Mouse (Mus musculus) macrophage (primary cell): ENCODE data around the gene Tbl3. TPM values are rescaled to one million over a fixed set of nuclear protein-coding genes. Genes with fewer than 3 reads are reported as not detected.
"Not testable (repeated sequence)": the region's sequence is repeated elsewhere in the genome, so short reads cannot be mapped to it uniquely, and the experiment has no call there.

Source experiments
- H3K27ac ChIP-seq: fragments of 350-480 bp; formaldehyde crosslinking; 2 replicates; pipeline ENCODE4 v1.9.0; 2021
- H3K36me3 ChIP-seq: fragments of 350-480 bp; formaldehyde crosslinking; 2 replicates; pipeline ENCODE4 v1.9.0; 2021; ENCODE audit errors: inconsistent target
- H3K4me3 ChIP-seq: fragments of 350-480 bp; formaldehyde crosslinking; 2 replicates; pipeline ENCODE4 v1.9.0; 2021; ENCODE audit errors: inconsistent target
- H3K79me2 ChIP-seq: fragments of 350-480 bp; formaldehyde crosslinking; 2 replicates; pipeline ENCODE4 v1.9.0; 2021; ENCODE audit errors: inconsistent target
- WGBS: methylation state at CpG from one replicate; pipeline ENCODE4 v1.1.7; 2026; ENCODE audit warnings: inconsistent platforms; ENCODE audit not compliant: missing documents; 5-methylcytosine and 5-hydroxymethylcytosine counted together
- polyA plus RNA-seq: library from polyadenylated mRNA; stranded (reverse); fragments of 250-400 nt; gene quantifications from 3 replicates; pipeline ENCODE4 v1.2.4, GENCODE M21; 2018; ENCODE audit warnings: inconsistent platforms

Gene Tbl3
- polyA plus RNA-seq, 1 experiment from 2014 or later = 10.6 TPM

DNA sequence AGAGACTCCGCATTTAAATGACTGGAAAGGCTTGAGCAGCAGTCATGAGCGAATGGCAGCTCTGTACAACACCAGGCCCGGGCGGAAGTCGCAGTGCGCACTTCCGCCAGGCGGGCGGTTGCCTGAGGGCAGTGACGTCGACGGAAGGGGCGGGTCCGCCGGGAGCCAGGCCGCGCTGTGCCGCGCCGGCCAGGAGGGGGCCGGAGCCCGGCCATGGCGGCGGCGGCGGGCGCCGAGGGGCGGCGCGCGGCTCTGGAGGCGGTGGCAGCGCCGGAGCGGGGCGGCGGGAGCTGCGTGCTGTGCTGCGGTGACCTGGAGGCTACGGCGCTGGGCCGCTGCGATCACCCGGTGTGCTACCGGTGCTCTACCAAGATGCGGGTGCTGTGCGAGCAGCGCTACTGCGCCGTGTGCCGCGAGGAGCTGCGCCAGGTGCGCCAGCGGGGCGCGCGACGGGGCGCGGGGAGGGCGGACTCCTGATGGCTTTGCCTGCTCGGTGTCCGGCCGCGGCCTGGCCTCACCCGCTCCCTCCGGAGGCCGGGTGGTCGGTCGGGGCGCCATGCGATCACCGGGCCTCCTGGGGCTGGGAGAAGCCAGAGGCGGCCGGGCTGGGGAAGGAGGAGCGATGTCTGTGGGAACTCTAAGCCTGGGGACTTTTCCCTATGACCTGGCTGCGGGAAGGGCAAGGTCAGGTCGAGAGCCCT lies 37.8 kb downstream of the Tbl3 start, which contains the start of gene Zfp598:
TSS of gene Zfp598 (plus strand) at position 143 of the 701 bp plus-strand sequence.
- WGBS = under 1% methylated on average over 69 of the region's 80 CpGs
- H3K79me2 ChIP-seq = peaks cover 47% of the 10 kb centered on the region
- H3K4me3 ChIP-seq = peak within 1 kb of the TSS; percentile 59
- peak within 1 kb of the TSS; percentile 28; the same call in 1 of the 2 replicates for H3K27ac ChIP-seq
- H3K36me3 ChIP-seq = no peaks in the 10 kb centered on the region

DNA sequence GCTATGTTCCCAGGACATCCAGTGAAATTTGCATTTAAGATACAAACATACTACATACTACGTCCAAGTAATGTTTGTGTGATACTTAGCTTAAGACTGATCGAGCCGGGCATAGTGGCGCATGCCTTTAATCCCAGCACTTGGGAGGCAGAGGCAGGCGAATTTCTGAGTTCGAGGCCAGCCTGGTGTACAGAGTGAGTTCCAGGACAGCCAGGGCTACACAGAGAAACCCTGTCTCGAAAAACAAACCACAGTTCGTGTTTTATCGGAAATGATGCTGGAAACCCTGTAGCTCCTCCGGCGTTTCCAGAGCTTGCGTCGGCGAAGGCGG lies 38.3 kb downstream of the Tbl3 start:
- peak overlapping the region; percentile 28; the same call in 1 of the 2 replicates for H3K27ac ChIP-seq
- H3K36me3 ChIP-seq = not testable (repeated sequence)
- H3K4me3 ChIP-seq = peak overlapping the region; percentile 49
- WGBS = 11% methylated on average over 15 of the region's 15 CpGs
- H3K79me2 ChIP-seq = peaks cover 42% of the 10 kb centered on the region

DNA sequence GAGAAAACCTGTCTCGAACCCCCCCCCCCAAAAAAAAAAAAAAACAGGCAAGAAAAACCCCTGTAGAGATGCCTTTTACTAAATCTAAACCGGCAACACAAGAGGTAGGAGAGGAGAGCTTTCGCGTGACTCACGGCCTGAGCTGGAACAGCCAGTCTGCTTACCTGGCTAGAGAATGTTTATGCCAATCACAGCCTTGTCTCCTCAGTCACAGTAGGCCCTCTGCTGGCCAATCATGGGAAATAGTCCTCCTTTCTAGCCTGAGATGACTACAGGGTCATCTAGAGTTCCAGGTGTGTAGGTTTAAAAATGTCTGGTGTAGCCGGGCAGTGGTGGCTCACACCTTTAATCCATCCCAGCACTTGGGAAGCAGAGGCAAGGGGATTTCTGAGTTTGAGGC lies 40.0 kb downstream of the Tbl3 start:
- peaks cover 25% of the 10 kb centered on the region for H3K79me2 ChIP-seq
- no peak overlapping the region for H3K27ac ChIP-seq
- H3K4me3 ChIP-seq = no peak overlapping the region
- WGBS = 21% methylated on average over 6 of the region's 6 CpGs
- no peaks in the 10 kb centered on the region for H3K36me3 ChIP-seq

DNA sequence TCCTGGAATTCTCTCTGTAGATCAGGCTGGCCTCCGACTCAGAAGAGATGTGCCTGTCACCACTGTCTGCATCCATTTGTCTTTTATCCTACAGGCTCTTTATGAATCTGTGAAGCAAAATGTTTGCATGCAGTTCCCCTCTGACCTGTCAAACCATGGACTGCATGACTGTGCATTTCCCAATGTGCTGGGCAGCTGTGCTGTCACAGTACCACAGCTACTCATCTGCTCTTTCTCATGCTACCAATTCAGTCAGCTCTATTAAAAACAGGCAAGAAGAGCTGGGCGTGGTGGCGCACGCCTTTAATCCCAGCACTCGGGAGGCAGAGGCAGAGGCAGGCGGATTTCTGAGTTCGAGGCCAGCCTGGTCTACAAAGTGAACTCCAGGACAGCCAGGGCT lies 40.4 kb downstream of the Tbl3 start:
- not testable (repeated sequence) for H3K27ac ChIP-seq, H3K36me3 ChIP-seq, H3K4me3 ChIP-seq
- 84% methylated on average over 6 of the region's 7 CpGs for WGBS
- peaks cover 21% of the 10 kb centered on the region for H3K79me2 ChIP-seq

DNA sequence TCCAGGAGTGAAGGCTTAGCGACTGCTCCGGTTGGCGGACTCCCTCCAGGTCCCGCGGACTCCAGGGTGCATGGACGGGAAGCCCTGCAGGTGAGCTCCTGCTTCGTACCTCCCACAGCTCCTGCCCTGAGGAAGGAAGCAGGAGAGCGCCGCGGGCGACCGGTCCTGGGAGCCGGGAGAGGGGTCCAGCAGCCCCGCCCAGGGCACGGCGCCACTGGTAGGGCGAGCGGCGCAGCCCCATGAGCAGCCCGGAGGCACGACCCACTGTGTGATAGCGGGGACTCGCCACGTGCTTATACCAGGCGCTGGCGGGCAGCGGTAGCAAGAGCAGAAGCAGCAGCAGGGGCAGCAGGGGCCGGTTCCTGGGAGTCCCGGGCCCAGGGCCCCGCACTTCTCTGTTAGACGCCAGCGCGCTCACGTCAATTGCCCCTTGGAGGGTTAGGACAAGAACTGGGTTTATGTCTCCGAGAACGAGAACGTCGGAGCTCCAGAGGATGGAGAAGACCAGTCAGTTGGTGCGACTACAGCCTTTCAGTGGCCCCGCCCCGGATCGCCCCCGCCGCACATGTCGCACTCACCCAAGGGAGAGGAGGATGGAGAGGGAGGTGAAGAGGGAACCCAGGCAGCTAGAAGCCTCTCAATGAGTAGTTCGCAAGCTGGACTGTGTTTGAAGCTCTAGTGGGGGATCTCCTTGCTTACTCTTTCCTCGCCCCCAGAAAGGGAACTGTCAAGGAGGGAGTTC lies 49.3 kb downstream of the Tbl3 start, which contains the start of gene Npw:
TSS of gene Npw (minus strand) at position 441 of the 742 bp plus-strand sequence.
- 7% methylated on average over 47 of the region's 47 CpGs for WGBS
- H3K79me2 ChIP-seq = no peaks in the 10 kb centered on the region
- H3K4me3 ChIP-seq = no peak within 1 kb of the TSS

DNA sequence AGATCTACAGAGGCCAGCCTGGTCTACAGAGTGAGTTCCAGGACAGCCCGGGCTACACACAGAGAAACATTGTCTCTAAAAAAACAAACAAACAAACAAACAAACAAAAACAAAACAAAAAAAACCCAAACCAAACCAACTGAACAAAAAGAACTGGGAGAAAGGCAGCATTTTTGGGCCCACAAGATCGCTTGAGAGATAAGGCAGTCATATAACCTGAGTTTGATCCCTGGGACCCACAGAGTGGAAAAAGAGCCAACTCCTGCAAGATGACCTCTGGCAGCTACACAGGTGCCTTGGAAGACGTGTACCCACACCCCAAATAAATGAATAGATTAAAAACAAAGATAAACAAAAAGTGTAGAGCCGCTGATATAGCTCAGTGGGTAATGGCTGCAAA lies 52.5 kb downstream of the Tbl3 start:
- 76% methylated on average over 4 of the region's 4 CpGs for WGBS
- Histone ChIP-seq H3K4me3 (no peak overlapping the region), H3K79me2 (no peaks in the 10 kb centered on the region), H3K36me3 (no peaks in the 10 kb centered on the region), H3K27ac (no peak overlapping the region)

More for the DNA sequence above, 49.3 kb downstream of the Tbl3 start, which contains the start of gene Npw:
- H3K27ac ChIP-seq = no peak within 1 kb of the TSS
- H3K36me3 ChIP-seq = no peaks in the 10 kb centered on the region

DNA sequence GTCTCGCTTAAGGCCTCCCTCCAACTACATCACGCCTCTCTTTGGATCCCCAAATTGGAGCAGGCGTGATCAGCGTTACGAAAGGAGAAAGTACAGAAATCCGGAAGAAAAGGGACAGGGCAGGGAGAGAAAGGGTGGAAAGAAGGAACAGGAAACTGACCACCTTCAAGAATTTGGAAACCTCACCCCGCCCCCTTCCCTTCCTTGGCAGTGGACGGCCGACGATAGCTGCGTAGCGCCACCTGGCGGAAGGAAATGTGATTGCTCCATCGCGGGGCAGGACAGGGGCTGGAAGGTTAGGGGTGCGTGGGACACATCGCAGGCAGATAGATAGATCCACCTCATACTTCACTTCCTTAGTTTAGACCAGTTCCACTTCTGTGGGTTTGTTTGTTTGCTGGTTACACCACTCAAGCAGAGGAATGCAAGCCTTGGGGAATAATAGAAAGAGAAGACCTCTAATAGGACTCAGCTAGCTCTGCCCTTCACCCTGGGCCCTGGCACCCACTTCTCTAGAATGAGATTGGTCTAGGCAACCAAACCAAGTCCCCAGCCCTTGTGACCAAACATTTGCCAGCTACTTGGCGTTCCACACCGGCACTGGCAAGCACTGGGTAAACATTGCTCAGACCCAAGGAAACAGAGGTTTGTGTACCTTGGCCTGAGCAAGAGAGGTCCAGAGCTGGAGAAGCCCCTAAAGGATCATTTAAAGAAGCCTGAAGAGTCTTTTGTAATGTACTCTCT lies 53.3 kb downstream of the Tbl3 start:
- WGBS = 9% methylated on average over 19 of the region's 19 CpGs
- Histone ChIP-seq H3K4me3 (no peak overlapping the region), H3K79me2 (no peaks in the 10 kb centered on the region), H3K36me3 (no peaks in the 10 kb centered on the region), H3K27ac (no peak overlapping the region)

DNA sequence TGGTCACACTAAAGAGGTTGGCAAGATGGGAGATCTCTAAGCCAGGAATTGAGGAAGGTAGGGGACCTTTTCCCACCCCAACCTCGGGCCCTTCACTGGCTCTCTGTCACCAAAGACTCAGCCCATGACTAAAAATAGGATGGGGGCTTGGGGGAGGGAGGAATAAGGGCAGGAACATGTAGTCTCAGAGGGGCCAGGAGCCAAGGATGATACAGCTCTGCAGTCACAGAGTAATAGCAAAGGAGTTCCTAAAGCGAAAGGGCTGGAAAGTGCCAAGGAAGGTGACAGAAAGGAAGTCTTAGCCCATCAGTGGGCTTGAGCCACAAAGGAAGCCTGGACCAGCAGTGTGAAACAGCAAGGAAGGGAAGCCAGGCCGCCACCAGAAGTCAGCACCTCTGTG lies 55.6 kb downstream of the Tbl3 start:
- Histone ChIP-seq H3K27ac (no peak overlapping the region), H3K79me2 (no peaks in the 10 kb centered on the region), H3K4me3 (no peak overlapping the region), H3K36me3 (no peaks in the 10 kb centered on the region)
- WGBS = 21% methylated on average over 3 of the region's 3 CpGs

DNA sequence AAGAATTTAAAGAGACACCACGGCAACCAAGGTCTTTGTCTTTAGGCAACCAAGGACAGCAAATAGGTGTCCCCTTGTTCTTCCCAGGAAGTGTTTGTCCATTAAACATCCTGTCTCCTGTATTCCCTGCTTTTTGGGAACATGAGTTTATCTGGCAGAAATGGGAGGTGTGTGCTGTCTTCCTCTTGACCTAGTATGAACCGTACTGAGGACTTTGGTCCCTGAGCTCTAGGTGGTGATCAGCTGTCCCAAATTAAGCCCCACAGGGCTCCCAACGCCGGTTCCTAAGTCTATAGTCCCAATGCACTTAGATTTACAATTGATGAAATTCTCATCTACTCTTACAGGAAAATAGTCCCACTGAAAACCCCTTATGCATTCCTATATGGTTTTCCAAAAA lies 56.7 kb downstream of the Tbl3 start:
- no peak overlapping the region for H3K4me3 ChIP-seq
- H3K36me3 ChIP-seq = no peaks in the 10 kb centered on the region
- H3K79me2 ChIP-seq = no peaks in the 10 kb centered on the region
- H3K27ac ChIP-seq = no peak overlapping the region
- WGBS = 92% methylated on average over 4 of the region's 4 CpGs

DNA sequence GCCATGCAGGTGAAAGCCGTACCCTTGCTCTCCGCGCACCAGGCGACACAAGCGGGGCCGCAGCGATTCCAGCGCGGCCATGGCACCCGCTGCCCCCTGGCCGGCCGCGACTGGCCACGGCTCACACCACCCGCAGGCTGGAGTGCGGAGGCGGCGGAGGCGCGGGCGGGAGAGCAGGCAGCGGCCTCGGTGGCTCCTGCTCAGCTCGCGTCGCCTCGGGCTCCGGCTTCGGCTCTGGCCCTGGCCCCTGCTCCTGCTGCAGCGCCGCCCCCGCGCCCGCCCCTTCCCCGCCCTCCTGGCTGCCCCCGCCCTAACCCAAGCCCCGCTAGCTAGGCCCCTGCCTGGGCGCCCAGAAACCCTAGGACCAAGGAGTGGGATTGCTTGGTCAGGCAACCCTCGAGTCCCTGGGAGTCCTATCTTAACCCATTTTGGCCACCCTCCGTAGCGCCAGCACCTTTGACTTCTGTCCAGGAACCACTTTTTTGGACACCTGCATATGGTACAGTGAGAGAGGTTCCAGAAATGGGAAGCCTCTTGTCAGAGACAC lies 57.3 kb downstream of the Tbl3 start, which contains the start of gene Slc9a3r2:
TSS of gene Slc9a3r2 (minus strand) at position 258 of the 547 bp plus-strand sequence.
- Histone ChIP-seq H3K36me3 (no peaks in the 10 kb centered on the region), H3K27ac (no peak within 1 kb of the TSS), H3K4me3 (no peak within 1 kb of the TSS), H3K79me2 (no peaks in the 10 kb centered on the region)
- WGBS = 5% methylated on average over 36 of the region's 41 CpGs

DNA sequence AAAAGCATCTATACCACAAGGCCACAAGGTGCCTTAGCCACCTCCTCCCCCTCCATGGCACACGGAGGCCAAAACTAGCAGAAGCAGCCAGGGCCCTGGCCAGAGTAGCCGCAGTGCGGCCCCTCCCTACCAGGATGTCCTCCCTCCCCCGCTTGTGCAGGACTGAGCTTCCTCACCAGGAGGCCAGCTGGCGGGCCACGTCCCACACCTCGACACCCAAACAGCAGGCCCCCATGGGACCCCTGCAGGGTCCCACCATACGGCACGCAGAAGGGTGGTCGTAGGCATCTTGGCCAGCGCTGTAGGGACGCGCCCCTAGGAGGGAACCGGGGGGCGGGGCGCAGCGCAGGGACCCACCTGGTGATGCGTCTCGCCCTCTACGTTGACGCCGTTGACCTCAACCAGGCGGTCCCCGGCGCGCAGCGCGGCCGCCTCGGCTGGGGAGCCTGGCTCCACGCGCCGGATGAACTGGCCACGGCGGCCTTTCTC lies 57.8 kb downstream of the Tbl3 start:
- no peaks in the 10 kb centered on the region for H3K79me2 ChIP-seq
- H3K27ac ChIP-seq = no peak overlapping the region
- no peaks in the 10 kb centered on the region for H3K36me3 ChIP-seq
- no peak overlapping the region for H3K4me3 ChIP-seq
- 3% methylated on average over 35 of the region's 35 CpGs for WGBS

DNA sequence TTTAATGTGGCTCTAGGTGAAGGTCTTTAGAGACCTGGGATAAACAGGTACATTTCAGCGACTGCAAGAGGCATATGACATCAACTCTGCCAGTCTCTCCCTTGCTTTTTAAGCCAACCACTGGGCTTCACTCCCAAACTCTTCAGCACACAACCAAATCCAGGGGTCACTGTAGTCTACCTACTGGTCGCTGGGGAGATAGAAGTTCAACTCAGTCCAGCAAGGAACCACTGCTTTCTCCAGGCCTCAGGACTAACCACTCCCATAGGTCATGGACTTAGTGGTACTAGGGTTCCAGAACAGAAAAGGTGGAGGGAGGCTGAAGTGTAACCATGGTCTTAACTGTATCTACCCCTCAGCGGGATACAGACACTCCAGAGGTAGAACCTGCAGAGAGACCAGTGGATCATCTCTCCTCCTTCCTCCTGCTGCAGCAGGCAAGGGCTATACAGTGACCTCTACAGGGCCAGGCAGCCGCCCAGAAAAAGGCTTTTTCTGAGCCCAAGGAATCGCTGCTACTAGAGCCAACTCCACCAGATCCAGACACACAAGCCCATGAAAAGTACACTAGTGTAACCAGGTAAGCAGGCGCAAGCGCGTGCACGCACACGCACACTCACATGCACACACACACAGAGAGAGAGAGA lies 58.6 kb downstream of the Tbl3 start:
- 89% methylated on average over 10 of the region's 10 CpGs for WGBS
- Histone ChIP-seq H3K4me3 (no peak overlapping the region), H3K79me2 (no peaks in the 10 kb centered on the region), H3K36me3 (no peaks in the 10 kb centered on the region), H3K27ac (no peak overlapping the region)
